Mouse (Mus musculus) myocyte (in vitro differentiated cells): ENCODE data around the gene Usp36.

Experiments
- POLR2A ChIP-seq: IDR thresholded peaks from one replicate; pipeline ENCODE4 v1.6.1; 2011; ENCODE audit warnings: low read depth, mild to moderate bottlenecking, control low read depth, moderate library complexity; ENCODE audit not compliant: insufficient read length
- TCF12 ChIP-seq: IDR thresholded peaks from one replicate; pipeline ENCODE4 v1.6.1; 2011; ENCODE audit warnings: mild to moderate bottlenecking, control low read depth; ENCODE audit not compliant: poor library complexity, insufficient read depth, severe bottlenecking

- TF ChIP-seq POLR2A, result no peak
- no peak for TF ChIP-seq TCF12
These were observed 5.0 kb upstream of the Usp36 start for GRCm38 (mm10) chr11:118295026-118295425.
